Mouse (Mus musculus): ENCODE data around the gene Krt71.
"Not testable (repeated sequence)": the region's sequence is repeated elsewhere in the genome, so short reads cannot be mapped to it uniquely, and the experiment has no call there.

Gene Krt71

DNA sequence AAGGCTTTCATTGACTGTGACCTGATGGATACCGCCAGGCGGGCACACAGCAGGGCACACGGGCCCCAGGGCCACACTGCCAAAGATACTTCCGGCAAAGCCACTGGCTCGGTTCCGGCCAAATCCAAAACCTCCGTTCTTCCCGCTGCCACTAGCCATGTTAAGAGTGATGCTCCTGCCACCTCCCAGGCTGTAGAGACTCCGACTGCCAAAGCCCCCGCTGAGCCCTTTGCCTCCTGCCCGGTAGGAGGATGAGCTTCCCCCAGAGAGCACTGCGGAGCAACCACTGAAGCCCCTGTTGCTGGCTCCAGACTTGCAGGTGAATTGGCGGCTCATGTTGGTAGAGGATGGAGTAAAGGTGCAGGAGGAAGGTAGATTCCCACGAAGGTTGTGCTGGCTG, at the start of gene Krt71:
Krt71 (minus strand) TSS at position 399 of the 400 bp plus-strand sequence.
- no peak for DNase-seq

GRCm38 (mm10) chr15:101790867-101791266, 48.0 kb upstream of the Krt71 start:
- DNase-seq = no peak

GRCm38 (mm10) chr15:101786360-101786759, 43.5 kb upstream of the Krt71 start, which contains the start of gene Krt72:
Gene Krt72, minus strand, starts transcription at chr15:101786460.
- DNase-seq = no peak

GRCm38 (mm10) chr15:101773420-101773819, 30.5 kb upstream of the Krt71 start:
- peak; percentile 19 for DNase-seq

DNA sequence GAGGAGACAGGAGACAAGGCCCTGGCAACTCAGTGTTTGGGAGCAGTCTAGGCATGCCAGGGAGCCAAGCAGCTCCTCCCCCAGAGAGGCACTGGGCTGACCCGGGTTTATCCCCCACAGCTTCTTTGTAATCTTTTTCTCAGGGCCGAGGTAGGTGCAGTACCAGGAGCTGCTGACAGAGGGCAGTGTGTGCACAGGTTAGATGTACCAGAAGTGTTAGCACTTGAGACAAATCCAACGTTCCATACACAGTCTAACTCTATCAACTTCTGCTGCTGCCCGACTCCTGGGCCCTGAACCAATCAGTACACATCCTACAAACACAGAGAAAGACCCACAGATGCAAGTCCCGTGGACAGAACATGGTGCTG, 29.8 kb upstream of the Krt71 start:
- peak; percentile 81 for DNase-seq

GRCm38 (mm10) chr15:101772080-101772710, 29.3 kb upstream of the Krt71 start:
- DNase-seq = no peak

DNA sequence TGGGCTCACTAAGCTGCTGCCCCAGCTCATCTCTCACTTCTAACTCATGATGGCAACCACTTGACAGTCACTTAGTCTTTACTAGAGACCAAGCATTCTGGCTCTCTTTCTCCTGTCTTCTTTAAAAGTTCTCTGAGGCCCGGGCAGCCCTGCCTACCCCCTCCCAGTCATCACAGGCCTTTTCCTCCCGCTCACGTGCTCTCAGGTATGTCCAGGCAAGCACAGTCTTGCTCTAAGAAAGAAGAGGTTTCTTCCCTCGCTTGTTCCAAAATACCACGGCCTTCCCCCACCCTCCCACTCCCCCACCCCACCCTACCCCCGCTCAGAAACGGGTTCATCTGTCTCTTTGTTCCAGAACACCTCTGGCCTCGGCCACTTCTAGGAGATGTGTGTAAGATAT, 27.3 kb upstream of the Krt71 start:
- no peak for DNase-seq

DNA sequence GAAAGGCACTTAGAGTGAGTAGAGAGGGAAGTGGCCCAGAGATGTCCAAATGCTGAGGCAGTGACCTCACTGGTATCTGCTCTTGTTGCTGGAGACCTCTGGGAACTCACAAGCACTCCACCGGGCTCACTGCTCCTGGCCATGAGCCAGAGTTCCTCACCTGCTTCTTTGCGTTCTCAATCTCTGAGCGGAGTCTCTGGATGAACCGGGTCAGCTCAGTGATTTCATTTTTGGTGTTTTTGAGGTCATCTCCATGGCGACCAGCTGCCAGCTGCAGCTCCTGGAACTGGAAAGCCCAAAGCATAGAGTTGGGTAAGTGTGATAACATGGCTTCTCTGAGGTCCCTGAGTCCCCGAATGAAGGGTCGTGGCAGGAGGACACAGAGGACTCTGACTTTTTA, 5.1 kb downstream of the Krt71 start:
- DNase-seq = no peak

GRCm38 (mm10) chr15:101730653-101731052, 12.3 kb downstream of the Krt71 start:
- no peak for DNase-seq

GRCm38 (mm10) chr15:101724686-101725085, 18.2 kb downstream of the Krt71 start:
- DNase-seq = no peak

DNA sequence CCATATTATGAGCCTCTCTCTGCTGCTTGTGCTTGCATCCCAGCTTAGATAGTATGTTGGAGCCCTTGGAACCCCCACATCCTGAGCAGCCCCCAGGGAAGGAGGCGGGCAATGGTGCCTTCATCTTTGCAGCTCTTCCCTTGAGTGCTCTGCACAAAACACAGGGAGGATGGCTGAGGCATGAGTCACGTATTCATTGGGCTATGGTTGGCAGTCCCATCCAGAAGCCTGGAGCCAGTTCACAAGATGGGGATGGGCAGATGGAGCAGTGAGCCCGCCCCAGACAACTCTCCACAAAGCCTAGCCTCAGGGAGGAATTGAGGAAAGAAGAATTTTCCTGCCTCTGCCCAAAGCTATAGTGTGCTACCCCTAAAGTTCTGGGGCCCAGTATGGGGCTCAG, 27.1 kb downstream of the Krt71 start:
- no peak for DNase-seq

DNA sequence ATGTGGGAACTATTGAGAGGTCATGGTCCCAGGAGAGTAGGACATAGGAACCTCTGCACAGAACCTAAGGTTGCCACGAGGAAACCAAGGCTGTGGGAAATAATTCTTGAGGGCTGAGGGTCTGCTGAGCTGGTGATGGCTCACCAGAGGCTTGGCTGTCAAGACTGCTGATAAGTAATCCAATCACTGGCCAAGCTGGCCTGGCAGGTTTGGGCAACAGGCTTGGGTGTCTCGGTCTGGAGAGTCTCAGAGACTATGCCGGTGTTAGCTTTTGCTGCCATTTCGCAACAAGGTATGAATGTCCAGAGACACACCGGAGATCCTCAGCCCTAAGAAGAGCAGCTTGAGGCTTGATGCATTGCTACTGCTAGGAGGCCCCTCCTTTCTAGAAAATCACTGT, 28.6 kb downstream of the Krt71 start:
- DNase-seq = no peak

- no peak for DNase-seq
Observed at GRCm38 (mm10) chr15:101713731-101714130, 29.2 kb downstream of the Krt71 start.

DNA sequence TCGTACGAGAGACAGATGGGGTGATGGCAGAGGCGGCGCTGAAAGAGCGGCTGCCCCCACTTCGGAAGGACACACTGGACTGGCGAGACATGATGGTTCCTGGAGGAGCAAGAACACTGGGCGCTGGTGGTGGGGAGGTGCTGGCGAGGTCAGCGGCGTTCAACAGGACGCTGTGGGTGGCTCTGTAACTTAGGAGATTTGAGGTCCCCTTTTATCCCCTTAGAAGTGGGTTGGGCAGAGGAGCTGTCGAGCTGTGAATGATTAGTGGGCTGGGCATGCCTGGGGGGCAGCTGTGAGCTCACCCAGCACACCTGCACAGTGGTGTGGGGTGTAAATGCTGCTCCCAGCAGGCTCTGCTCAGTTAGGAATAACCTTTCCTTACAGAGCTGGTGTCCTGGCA, 30.2 kb downstream of the Krt71 start, which contains the start of gene Krt5:
Krt5 (minus strand) TSS at position 179 of the 400 bp plus-strand sequence.
- DNase-seq = no peak

DNA sequence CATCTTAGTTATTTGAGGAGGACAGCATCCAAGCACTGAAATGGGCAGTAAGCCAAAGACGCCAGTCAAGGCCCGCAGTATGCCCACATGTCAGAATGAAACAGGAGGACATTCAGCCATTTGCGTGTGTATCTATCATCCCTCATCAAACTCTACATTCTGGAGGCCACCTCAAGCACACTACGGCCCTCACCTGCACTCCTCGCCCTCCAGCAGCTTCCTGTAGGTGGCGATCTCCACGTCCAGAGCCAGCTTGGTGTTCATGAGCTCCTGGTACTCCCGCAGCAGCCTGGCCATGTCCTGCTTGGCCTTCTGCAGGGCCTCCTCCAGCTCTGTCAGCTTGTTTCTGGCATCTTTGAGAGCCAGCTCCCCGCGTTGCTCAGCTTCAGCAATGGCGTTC, 34.2 kb downstream of the Krt71 start:
- DNase-seq = no peak

DNA sequence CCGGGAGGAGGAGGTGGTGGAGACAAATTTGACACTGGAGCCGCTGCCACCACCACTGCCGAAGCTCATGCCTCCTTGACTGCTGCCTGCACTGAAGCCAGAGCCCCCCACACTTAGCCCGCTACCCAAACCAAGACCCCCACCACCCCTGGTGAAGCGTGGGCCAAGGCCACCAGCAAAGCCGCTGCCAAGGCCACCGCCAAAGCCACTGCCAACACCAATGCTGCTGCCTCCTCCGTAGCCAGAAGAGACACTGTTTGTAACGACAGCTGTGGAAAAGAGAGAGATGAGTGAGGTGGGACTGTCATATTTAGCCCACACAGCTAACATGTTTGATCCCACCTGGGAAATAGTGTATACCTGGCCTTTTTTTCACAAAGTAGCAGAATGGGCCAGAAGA, 35.5 kb downstream of the Krt71 start:
- DNase-seq = no peak

DNA sequence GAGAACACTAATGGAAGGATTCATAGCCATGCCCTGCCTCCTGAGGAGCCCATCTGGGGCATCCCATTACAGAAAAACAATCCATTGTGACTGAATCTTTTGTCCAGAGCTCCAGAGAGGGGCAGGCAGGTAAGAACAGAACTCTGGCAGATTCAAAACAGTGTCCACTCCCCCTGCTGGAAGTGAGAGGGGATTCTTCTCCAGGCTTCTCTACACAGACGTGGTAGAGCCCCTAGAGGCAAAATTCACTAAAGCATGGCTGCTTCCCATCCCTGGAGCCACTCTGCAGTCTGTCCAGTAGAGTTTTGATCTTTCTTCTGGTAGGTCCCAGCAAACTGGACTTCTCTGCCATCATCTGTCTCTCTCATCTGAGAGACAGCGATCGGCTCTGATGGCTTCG, 38.8 kb downstream of the Krt71 start:
- peak; percentile 14 for DNase-seq

DNA sequence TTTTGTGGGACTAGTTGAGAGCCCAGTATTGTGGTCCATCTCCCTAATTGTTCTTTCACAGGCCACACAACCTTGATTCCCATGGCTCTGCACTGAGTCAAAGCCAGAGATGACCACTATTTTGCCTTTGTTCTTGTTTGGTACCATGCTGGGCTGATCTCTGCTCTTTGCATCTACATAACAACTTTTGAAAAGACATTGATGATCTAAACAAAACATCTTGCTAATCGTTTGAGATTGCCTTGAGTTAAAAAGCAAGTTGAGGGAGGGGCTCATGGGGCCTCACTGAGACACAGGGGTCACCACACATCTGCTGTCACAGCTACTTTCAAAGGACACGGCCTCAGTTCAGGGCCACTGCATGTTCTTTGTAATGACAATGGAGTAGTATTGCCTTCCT, 40.5 kb downstream of the Krt71 start:
- DNase-seq = no peak

- no peak for DNase-seq
Observed at GRCm38 (mm10) chr15:101699866-101700265, 43.0 kb downstream of the Krt71 start.

- no peak for DNase-seq
Observed at GRCm38 (mm10) chr15:101699192-101699591, 43.7 kb downstream of the Krt71 start.

DNA sequence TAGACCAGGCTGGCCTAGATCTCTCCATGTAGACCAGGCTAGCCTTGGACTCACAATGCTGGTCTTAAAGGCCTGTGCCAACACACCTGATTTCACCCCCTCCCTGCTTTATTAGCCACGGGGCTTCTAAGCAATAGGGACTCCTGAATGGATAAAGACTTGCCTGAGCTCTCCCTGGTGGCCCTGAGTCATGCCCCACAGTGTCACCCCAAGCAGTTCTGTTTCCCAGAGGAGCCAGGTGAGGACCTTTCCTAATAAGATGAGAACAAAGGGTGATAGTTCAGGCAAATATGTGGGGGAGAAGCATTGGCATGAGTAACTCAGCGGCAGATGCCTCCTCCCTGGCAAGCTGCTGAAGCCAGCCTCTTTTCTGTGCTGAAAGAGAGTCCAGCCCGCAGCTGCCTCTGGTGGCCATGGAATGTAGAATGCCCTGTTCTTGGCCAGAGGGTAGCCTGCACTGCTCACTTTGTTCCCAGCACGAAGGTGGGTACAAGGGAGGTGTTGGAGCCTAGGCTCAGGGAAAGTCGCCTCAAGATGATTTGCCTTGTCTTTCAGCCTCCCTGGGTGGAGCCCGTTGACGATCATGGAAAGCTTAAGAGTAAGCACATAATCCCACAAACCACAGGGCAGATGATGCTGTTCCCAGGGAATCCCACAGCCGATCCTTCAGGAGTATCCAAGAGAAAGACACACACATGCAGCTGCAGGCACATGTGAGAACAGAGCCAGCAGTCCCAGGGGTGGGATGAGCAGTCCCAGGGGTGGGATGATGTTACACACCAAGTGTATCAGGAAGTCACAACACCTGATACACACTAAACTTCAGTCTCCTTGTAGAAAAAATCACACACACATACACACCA, 45.4 kb downstream of the Krt71 start:
- no peak for DNase-seq

GRCm38 (mm10) chr15:101694207-101694606, 48.7 kb downstream of the Krt71 start, which contains the start of gene Krt6a:
Gene Krt6a, minus strand, starts transcription at chr15:101694307.
- no peak for DNase-seq

DNA sequence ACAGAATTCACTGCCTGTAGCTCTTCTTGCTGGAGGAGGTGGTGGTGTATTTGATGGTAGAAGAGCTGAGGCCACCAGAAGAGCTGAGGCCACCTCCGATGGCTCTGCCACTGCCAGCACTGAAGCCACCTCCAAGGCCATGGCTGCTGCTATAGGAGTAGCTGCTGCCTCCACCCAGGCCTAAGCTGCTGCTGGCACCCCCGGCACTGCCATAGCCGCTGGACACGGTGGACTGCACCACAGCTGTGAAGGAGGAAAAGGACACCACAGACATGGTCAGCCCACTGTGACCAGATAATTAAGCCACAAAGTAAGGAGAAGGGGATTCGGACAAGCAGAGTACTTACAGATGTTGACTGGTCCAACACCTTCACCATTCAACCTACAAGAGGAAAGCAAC, 52.4 kb downstream of the Krt71 start:
- not testable (repeated sequence) for DNase-seq

GRCm38 (mm10) chr15:101688161-101688560, 54.7 kb downstream of the Krt71 start:
- no peak for DNase-seq

Measured in layer of hippocampus, adult 9-11 months (tissue).